Mouse (Mus musculus) lung, postnatal 36 days (tissue): ENCODE measurements around the gene Ctsw.

Source experiments
- DNase-seq: peaks from one replicate; pipeline ENCODE4 v3.0.0; 2022; ENCODE audit warnings: mixed read lengths

Gene Ctsw

GRCm38 (mm10) chr19:5429806-5430205 is 38.5 kb downstream of the Ctsw start:
- DNase-seq: no peak

DNA sequence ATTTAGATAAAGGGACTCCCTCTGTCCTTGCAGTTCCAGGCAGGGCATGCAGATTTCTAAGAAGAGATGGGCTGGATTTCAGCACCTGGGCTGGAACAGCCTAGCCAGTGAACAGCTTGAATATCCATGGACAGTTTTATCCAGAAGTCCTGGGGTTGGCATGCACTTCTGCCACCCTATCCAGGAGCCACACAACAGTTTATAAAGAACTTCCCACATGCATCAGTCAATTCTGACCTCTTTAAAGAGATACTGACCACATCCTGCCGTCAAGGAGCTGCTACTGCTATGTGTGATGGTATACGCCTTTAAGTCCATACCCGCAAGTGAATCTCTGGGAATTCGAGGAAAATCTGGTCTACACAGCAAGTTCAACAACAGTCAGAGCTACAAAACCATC is 39.1 kb downstream of the Ctsw start:
- no peak for DNase-seq

DNA sequence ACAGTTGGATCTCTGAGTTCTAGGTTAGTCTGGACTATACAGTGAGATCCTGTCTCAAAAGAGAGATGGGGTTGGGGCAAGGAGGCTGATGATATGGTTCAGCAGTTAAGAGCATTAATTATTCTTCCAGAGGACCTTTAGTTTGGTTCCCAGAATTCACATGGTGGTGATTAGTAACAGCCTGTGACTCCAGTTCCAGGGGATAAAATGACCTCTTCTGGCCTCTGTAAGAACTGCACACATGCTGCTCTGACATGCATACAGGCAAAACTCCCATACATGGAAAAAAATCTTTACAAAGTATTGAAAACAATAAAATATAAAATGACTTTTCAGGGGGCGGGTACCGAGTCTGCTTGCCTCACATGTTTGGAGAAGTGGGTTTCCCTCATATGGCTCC is 40.2 kb downstream of the Ctsw start:
- peak; percentile 79 for DNase-seq

- DNase-seq: no peak
These were observed 41.5 kb downstream of the Ctsw start for GRCm38 (mm10) chr19:5426640-5427290.

- no peak for DNase-seq
These were observed 42.3 kb downstream of the Ctsw start for GRCm38 (mm10) chr19:5425906-5426565.

- peak; percentile 95 for DNase-seq
These were observed 43.2 kb downstream of the Ctsw start, which contains the start of the genes Drap1 and AI837181 for GRCm38 (mm10) chr19:5424782-5425741. Gene Drap1, minus strand, starts transcription at chr19:5424979. Gene AI837181, plus strand, starts transcription at chr19:5425144.

GRCm38 (mm10) chr19:5424092-5424781 is 44.1 kb downstream of the Ctsw start:
- DNase-seq: peak; percentile 91

GRCm38 (mm10) chr19:5423561-5423960 is 44.7 kb downstream of the Ctsw start:
- DNase-seq: no peak

DNA sequence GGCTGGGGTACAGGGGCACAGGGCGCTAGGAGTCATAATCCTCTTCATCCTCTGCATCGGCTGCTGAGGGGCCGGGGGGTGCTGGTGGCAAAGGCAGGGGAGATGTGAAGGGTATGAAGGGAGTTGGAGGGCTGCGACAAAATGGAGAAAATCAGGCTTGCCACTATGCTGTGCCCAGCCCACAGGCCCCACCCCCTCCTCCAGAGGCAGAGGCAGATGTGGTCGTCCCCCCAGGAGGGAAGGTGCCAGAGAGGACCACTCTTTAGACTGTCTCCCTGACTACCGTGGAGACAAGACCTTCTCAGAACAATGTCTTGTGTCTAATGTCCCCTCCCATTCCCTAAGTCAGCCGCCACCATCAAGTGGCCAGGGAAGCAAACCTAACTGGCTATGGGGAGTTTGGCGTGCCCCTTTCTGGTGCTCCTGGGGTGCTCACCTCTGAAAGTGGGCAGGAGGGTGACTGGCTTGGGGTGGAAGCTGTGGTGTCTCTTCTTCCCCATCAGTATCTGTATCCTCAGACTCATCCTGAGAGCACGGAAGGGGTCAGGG is 45.3 kb downstream of the Ctsw start:
- no peak for DNase-seq

DNA sequence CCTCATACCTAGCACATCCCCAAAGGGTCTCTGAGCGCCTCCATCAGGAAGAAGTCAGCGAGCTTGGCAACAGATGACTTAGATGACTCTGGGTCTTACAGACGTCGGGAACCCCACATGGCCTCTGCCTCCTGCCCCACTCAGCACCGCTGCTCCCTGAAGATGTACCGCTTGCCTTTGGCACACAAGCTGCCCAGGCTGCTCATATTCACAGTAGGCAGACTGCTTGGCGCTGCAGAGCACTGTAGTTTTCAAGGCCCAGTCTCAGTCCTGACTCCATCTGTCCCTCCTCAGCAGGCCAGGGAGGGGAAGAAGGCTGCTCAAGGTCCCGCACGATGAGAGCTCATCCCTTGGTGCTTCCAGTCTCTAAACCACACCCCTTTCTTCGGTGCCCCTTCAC is 46.0 kb downstream of the Ctsw start:
- no peak for DNase-seq

DNA sequence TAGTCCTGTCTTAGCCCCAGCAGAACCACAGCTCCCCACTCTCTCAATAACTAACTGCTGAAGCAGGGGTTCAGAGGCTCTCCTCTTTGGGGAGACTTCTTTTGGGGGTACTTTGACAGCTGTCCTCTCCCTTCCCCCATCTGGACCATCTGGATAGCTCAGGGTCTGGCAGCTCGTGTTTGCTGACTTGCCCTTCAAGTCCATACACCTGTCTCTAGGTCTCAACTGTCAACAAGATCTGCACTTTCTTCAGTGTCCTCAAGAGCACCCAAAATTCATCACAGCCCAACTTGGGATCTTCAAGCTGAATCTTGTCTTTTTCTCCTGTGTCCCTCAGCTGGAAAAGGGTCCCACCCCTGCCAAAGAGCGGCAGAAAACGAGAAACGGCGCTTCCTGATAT is 46.5 kb downstream of the Ctsw start:
- no peak for DNase-seq

DNA sequence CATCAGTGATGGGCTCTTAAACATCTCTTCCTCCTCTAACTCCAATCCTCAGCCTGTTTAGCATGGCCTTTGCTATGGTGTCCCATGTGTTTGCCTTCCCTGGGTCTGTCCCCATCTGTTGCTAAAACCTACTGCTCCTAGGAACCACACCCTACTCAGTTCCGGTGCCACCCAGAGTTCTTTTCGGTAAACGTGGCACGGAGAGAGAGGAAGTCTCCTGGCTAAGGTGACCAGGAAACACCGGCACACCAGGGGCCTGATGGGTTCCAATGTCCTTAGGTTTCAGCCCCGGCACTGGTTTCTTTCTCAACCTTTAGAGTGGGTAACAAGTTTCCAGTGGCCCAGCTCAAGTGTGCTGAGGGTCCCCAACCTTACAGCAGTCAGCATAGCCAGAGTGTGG is 47.7 kb downstream of the Ctsw start:
- no peak for DNase-seq

DNA sequence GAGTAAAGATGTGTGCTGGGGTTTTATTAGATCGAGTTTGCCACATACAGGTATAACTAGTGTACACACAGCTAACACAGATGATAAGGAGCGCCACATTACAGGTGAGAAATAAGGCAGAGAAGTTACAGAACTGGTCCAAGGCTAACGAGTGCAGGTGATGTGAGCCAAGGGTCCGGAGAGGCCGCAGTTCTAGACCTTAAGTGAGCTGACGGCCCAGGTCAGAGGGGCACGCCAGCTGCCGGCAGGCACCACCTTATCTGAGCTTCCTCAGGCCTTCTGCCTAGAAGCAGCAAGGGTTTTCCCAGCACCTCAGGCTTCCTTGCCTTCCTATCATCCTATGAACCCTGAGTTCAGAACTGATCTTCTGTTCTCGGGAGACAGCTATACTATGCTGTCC is 48.7 kb downstream of the Ctsw start:
- no peak for DNase-seq

DNA sequence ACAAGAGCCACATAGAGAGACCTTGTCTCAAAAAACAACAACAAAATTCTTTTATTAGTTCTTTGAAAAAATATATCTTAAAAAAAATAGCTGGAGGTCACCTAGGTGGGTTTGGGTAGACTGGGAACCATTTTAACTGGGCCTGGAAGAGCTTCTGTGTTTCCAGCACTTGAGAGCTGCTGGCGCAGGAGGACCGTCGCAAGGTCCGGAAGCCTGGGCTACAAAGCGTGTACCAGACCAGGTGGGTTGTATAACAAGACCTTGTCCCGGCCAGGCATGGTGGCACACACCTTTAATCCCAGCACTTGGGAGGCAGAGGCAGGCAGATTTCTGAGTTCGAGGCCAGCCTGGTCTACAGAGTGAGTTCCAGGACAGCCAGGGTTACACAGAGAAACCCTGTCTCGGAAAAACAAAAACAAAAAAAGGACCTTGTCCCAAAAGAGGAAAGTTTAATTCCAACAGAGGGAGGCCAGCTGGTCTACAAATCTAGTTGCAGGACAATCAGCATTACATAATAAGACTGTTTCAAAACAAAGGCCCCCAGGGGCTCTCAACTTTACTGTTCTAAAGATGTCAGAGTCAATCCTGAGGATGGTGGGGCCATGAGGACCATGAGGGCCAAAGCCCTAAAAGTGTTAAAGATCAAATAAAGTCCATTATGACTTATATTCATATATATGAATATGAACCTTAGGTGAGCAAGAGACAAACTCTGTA is 49.4 kb downstream of the Ctsw start:
- peak; percentile 46 for DNase-seq
